Mouse (Mus musculus) left cerebral cortex, postnatal 10 days (tissue): ENCODE data around the gene Daam2. TPM values are rescaled to one million over a fixed set of nuclear protein-coding genes. Genes with fewer than 3 reads are reported as not detected.

Experiments
- DNase-seq, 2 experiments: peaks; one replicate each; pipeline ENCODE4 v3.0.0; 2021 to 2022; ENCODE audit warnings: low spot score in 2 of 2, mixed read lengths in 1 of 2; ENCODE audit errors: extremely low spot score in 1 of 2
- intact Hi-C: fragments of 180-260 bp; cut with DNase I; formaldehyde crosslinking; loops from one replicate; pipeline ENCODE4 v1.15.1; 2025
- total RNA-seq, 2 experiments: library from RNA; stranded (reverse); gene quantifications; 2 replicates each; pipeline ENCODE4 v1.2.3; 2021

Daam2 gene
- 10 to 100 TPM; 34.2 to 41.7 TPM for total RNA-seq

DNA sequence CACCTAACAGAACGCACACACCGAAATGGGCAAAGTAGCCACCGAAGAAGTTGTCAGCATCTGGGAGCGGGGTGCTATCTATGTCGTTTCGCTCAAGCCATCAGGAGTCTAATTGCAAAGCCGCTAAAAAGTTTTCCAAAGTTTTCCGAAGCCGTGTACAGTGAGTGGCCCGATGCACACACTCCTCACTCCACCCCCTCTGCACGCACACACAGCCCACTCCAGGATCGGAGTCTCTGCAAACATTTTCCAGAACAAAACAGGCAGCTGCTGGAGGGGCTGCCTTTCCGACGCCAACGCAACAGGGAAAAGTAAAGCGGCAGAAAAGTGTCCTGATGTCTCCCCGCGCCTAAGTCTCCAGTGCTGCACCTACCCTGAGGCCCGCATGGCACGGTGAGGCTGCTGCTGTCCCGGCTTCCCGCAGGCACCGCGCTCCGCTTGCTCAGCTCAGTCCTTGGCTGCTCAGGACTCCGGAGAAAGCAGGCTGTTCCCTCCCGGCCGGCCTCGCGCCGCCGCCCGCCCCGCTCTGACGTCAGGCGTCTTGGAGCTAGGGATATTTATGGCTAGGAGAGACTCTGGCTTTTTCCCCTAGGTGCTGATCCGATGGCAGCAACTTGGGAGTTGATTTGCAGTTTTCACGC lies at the start of gene Daam2:
Daam2 (minus strand) TSS at position 514 of the 641 bp plus-strand sequence.
- intact Hi-C loops: no loop called here
- peak; percentile 40 to 76 for DNase-seq

DNA sequence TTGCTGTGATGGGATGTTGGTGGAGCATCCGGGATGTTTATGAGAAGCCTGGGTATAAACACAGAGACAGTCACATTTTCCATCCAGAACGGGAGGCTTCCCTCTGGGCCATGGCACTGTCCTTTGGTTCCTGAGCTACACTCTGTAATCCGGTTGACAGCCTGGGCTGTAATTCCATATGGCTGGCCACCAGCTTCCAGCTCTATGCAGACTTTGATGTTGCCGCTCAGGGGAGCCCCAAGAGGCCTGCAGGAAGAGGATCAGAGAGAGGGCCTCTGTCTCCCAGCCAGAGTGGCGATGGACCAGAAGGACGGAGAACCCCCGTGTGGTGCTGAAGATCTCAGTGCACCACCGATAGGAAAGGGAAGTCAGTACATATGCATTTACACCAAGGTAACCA lies 46.2 kb upstream of the Daam2 start:
- intact Hi-C loops: no loop called here

DNA sequence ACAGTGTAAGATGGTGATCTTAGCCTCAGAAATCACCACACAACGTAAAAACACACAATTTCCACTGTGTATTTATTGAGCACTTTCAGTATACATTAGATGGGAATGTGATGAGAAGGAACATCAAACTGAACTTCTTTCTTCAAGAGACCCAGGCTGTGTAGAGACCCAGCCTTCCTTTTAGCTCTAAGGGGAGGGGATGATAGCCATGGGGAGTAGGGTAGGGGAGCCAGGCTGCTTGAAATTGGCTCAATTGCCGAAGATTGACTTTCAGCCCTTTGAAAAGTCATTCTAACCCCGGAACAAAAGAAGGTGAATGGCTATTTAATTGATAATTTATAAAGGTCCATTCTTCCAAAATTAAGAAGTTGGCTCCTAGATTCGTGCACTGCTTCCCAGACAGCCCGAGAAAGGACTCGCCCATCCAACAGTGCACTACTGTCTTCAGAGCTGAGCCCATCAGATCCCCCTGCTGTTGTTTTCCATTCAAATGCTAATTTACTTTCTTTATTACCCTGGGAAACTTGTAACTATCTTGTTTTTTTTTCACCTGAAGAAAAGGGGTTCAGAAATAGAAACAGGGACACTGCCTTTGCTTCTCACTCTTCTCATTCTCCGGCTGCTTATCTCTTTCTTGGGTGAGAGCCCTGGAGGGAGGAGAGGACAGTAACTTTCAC lies 43.3 kb upstream of the Daam2 start:
- no peak for DNase-seq
- intact Hi-C loops: no loop called here

More for the DNA sequence above, 46.2 kb upstream of the Daam2 start:
- no peak for DNase-seq

DNA sequence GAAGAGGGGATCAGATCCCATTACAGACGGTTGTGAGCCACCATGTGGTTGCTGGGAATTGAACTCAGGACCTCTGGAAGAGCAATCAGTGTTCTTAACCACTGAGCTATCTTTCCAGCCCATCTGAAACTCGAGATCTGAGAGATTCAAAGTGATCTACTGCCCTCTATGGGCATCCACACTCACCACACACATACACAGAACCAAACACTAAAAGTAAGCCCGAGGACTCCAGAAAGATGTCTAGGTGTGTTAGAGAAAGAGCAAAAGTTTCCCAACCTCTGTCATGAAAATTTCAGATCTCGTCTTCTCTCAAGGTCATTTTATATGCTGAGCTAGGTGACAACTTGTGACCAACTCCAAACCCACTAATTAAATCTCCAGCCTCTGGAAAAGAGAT lies 41.3 kb upstream of the Daam2 start:
- intact Hi-C loops: no loop called here
- DNase-seq: no peak

DNA sequence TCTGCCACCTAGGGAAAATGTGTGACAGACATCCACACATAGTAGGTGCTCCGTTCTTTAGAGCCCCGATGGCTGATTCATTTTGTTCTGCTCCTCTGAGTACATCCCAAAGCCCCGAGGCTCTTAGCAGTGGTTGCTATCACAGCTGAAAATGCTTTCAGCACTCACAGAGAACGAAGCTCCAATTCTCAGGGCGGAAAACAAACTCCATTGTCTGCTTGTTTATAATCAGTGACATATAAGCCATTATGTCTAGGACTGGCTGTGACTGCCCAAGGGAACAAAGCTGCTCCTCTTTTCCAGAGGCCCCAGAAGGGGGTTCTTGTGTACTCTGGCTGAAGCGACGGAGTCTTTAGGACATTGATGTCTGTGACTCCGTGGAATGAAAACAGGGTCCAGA lies 25.9 kb upstream of the Daam2 start:
- intact Hi-C loops: no loop called here
- DNase-seq: no peak

DNA sequence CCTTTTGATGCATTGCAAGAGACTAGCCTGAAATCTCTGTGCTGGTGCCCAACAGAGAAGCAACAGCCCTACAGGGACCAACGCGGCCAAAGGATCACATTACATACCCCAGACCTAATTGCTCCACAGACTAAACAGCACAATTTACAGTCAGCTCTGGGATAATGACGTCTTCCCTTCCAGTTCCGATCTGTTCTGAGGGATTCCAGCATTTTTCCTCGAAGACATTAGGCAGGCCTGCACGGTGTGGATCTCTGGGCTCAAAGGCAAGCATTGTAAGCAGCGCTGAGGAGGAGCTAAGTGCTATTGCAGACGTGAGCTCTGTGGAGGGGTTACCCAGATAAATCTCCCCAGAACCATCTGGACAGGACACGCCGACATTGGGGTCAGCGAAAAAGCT lies 18.3 kb upstream of the Daam2 start:
- intact Hi-C loops: no loop called here
- DNase-seq: no peak

DNA sequence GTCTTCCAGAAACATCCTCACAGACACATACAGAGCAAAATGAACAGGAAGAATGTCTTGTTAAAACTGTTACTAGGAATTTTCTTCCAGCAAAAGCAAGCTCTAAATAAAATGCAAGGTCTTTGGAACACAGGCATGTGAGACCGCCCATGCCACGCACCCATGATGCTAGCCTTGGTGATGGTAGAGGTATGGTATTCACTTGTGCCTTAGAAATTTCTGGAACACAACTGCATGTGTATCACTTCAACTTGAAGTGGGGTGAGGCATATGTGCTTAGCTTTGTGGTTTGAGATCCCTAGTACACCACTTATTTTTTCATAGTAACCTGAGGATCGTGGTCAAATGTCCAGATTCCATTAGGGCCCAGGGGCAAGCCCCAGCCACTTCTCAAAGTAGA lies 13.2 kb upstream of the Daam2 start:
- intact Hi-C loops: no loop called here

DNA sequence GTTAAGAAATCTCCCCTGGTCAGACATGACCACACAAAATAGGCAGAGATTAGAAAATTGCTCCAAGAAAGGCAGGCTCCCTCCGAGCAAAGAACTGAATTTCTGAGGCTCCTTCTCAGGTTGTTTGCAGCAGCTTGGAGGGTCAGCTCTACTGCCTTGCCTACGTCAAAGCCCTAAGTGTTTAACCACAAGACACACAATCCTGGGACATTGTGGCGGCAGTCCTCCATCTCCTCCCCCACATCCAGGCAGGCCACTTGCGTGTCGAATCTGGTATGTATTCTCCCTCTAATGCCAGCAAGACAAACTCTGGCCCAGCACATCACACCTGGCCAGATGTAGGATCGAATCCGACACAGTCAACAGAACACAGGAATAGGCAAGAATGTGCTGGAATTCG lies 4.6 kb upstream of the Daam2 start:
- DNase-seq: no peak
- intact Hi-C loops: no loop called here

More for the DNA sequence above, 13.2 kb upstream of the Daam2 start:
- no peak for DNase-seq

DNA sequence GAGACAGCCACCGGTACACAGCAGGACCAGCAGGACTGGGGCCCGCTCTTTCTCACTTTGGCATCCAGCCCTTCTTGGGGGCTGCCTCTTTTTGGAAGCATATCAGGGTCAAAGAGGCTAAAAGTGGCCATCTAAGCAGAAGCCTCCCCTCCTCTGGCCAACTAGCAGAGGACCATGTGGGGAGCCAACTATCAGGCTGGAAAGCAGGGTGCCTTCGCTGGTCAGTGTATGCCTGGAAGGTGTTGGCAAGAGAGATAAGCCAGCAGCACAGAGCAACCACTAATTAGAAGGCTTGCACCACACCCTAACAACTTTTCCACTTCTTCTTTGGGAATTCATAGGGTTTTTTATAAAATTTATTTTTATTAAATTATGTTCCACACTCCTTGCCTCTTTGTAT lies 346 bp upstream of the Daam2 start:
- no peak for DNase-seq
- intact Hi-C loops: no loop called here

DNA sequence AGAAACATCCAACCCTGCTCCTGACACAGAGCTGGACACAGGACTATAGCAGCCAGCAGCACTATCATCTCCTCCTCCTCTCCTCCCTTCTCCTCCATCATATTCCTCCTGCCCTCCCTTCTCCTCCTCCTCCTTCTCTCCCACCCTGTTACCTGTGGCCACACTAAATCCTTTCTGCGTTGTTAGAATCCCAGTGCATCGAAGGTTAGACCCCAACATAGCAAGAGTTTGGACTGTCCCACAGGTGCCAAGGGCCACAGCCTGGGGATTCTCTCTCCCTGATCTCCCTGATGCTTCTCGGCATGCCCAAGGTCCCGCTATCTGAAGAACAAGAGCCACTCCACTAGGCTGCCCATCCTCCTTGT lies 745 bp downstream of the Daam2 start:
- DNase-seq: no peak
- intact Hi-C loops: no loop called here

DNA sequence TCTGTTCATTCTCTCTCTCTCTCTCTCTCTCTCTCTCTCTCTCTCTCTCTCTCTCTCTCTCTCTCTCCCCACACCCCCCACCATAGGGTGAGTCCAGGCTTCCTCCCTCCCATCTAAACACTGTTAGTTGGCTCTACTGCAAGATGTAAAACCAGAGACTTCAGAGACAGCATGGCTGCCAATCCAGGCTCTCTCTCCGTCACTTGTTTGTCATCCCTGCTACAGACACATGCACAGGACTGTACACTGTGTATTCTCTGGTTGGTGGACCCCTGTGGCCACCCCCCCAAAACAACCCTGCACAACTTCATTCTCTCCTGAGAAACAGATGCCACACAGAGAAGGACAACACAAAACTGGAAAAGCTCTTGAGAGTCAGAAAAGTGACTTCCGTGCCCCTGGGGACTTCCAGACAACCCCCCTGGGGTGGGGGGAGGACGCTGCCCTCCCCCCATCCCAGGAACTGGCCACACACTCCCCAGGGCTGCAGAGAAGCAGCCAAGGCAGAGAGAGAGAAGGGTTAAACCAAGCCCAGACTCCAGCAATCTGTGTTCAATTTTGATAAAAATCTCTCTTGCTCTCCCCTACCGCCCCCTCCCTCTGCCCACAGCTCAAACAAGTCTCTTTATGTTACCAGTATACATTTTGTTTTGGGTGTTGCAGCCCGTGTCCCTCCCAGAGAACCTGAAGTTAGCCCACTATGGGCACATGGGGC lies 1.3 kb downstream of the Daam2 start:
- no peak for DNase-seq
- intact Hi-C loops: no loop called here

DNA sequence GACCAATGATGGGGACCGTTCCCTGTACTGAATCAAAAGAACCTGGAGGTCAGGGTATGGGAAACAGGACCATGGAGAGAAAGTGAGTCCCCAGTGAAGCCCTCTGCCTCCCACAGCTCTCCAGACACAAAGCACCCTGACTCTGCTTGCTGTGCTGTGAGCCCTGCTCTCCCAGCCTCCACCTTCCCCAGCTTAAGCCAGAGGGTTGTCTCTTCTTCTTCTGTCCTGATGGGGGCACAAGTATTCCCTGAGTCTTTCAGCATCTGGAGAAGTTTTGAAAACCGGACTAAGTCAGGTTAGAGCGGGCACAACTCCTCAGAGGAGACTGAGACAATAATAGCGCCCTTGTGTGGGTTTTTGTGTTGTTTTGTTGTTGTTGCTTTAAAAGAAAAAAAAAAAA lies 2.2 kb downstream of the Daam2 start:
- intact Hi-C loops: no loop called here

DNA sequence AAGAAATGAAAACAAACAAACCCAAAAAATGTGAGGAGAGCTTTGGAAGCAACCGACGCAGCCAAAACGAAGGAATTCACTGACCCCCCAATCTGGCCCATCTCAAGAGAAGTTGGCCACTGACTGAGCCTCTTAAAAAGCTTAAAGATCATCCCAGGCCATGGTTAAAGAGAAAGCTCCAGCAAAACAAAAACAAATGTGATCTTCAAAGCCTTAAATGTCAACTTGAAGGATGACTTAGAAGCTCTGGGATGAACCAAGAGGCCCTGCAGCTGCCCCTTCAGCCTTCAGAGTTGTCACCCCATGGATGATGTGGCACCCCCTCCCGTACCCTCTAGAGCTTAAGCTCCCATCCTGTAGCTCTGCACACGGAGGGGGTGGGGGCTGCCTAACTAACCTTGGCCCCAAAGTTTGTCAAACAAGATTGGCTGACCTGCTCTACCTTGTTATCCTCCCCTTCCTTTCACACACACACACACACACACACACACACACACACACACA lies 4.3 kb downstream of the Daam2 start:
- no peak for DNase-seq
- intact Hi-C loops: no loop called here

More for the DNA sequence above, 2.2 kb downstream of the Daam2 start:
- no peak for DNase-seq

DNA sequence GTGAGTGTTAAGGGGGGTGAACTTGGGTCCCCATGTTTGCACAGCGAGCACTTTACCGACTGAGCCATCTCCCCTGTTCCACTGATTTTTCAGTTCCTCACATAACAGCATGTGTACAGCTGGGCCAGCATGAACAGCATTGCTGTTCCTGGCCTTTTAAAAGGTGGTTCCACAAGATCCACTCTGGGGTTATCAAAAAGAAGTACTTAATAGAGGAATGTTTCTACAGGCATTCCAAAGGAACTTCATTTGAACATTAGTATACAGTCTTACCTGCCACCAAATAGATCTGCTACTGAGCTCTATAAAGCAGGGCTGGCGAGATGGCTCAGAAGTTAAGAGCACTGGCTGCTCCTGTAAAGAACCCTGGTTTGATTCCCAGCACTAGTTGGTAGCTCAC lies 8.0 kb downstream of the Daam2 start:
- DNase-seq: no peak
- intact Hi-C loops: no loop called here

DNA sequence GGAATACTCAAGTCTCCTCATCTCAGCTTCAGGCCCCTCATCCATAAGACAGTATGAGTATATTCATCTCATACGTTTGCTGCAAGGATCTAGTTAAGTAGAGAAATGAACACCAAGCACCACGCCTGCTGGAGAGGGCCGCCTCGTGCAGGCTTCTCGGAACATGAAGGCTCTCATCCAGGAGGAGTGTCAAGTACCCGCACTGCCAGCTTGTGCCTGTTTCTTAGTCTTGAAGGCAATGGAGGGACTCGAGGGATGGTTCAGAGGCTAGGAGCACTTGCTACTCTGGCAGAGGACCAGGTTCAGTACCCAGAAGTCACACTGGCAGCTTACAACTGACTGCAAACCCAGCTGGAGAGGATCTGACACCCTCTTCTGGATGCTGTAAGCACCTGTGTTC lies 12.2 kb downstream of the Daam2 start:
- intact Hi-C loops: no loop called here
- no peak for DNase-seq

DNA sequence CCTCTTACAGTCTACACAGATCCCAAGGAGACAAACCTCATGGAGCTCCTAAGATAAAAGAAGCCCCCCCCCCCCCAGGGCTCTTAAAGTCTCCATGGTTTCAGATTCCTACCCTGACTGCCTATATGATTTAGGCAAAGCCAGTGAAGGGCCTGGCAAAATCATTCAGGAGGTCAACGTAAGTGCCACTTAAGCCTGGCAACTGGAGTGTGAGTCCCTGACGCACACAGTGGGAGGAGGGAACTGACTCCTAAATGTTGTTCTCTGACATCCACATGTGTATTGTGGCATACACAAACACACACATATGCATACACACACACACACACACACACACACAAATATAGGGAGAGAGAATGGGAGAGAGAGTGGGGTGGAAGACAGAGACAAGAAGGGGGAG lies 12.7 kb downstream of the Daam2 start:
- intact Hi-C loops: no loop called here
- no peak for DNase-seq

DNA sequence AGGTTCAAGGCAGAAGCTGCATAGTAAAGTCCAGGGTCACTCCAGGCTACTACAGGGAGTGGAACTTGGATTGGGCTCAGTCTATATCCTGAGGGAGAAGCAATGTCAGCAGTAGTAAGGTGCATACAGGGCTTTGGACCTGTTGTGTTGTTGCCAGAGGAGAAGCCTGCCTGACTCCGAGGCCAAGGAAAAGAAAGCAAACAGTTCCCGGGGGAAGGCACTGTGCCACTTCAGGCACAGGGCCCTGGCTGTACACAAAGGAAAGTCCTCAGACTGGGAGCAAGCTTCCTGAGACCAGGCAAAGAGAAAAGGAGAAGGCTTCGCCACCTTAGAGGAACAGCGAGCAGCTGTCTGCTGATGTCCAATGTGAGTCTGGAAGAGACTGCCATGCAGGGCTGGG lies 18.1 kb downstream of the Daam2 start:
- intact Hi-C loops: no loop called here
- DNase-seq: no peak

DNA sequence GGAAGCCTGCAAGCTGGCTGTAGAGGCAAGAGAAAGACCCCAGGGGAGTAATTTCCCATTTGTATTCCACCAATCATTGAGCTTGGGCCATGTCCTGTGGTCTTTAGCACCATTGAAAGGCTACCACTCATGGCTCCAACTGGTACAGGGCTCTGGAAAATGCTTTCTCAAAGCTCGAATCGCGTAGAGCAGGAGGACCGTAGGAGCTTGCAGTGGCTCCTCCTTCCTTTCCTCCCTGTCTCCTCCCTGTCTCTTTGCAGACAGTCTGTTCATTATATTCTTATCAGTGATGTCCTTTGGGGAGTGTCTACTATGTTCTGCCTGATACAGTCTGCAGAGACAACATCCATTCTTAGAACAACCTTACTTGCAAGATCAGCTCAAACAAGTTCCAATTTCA lies 18.7 kb downstream of the Daam2 start:
- intact Hi-C loops: no loop called here
- DNase-seq: no peak

DNA sequence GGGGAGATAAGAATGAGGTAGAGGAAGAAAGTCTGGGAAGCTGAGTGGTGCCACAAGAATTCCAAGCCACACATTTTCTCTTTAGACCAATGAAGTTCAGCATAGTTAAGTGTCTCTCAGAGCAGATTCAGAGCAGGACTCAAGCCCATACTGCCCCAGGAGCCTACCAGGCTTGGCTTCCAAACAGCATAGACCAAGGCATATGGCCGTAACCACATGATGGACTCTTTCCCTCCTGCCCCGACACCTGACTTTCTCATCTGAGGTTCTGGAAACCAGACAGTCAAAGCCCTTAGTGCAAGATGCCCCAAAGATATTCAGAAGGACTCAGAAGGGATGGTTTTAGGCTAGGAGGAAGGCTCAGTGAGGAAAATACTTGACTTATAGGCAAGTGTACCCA lies 19.6 kb downstream of the Daam2 start:
- DNase-seq: no peak
- intact Hi-C loops: no loop called here

DNA sequence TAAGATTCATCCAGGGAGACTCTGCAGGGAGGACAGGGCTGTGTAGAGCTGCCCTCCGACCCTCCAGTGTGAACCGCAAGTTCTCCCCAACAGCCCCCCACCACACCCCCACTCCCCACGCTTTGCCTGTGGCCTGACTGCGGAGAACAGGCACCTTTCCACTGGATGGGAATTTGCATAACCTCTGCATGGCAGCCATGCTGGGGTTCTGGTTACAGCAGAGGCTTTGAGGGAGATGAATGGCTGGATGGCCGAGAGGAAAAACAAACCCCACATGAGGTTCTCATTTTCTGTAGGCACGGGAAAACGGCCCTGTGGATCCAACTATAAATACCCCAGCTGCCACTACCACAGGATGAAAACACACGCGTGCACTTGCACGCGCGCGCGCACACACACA lies 23.4 kb downstream of the Daam2 start:
- no peak for DNase-seq
- intact Hi-C loops: no loop called here
